Mouse (Mus musculus) forebrain, embryonic 10.5 days (tissue): ENCODE measurements around the gene Rbpj. TPM values are rescaled to one million over a fixed set of nuclear protein-coding genes. Genes with fewer than 3 reads are reported as not detected.

Experiments
- DNase-seq: peaks from one replicate; pipeline ENCODE4 v3.0.0-alpha.2; 2017; ENCODE audit warnings: low spot score; ENCODE audit errors: extremely low spot score
- H3K27ac ChIP-seq: fragments of 300-500 bp; sonication (generic); 2 replicates; pipeline ENCODE4 v1.5.1; 2016; ENCODE audit warnings: mild to moderate bottlenecking
- H3K27me3 ChIP-seq: fragments of 300-500 bp; sonication (generic); 2 replicates; pipeline ENCODE4 v1.6.1; 2016; ENCODE audit warnings: mild to moderate bottlenecking; ENCODE audit not compliant: poor library complexity, severe bottlenecking
- H3K36me3 ChIP-seq: fragments of 300-500 bp; sonication (generic); replicated peaks from 2 replicates; pipeline ENCODE4 v1.6.1; 2016; ENCODE audit warnings: mild to moderate bottlenecking, moderate library complexity
- H3K4me1 ChIP-seq: fragments of 300-500 bp; sonication (generic); 2 replicates; pipeline ENCODE4 v1.6.1; 2016
- H3K4me3 ChIP-seq: fragments of 300-500 bp; sonication (generic); 2 replicates; pipeline ENCODE4 v1.5.1; 2016; ENCODE audit warnings: mild to moderate bottlenecking, moderate library complexity
- H3K9me3 ChIP-seq: fragments of 300-500 bp; sonication (generic); 2 replicates; pipeline ENCODE4 v1.6.1; 2016; ENCODE audit warnings: mild to moderate bottlenecking, moderate library complexity
- WGBS: fragments of 180-500 bp; shearing (Covaris S2); methylation state at CpG from one replicate; pipeline ENCODE4 v1.1.7; 2016; 5-methylcytosine and 5-hydroxymethylcytosine counted together
- polyA plus RNA-seq: library from polyadenylated mRNA; unstranded; fragments of >200 nt; fragmentation: Nextera tagmentation; extraction: Ambion mirVana; gene quantifications from 2 replicates; pipeline ENCODE4 v1.2.1, GENCODE M21; 2016

Rbpj gene
- polyA plus RNA-seq, 1 experiment from 2014 or later, result 44.0 TPM

DNA sequence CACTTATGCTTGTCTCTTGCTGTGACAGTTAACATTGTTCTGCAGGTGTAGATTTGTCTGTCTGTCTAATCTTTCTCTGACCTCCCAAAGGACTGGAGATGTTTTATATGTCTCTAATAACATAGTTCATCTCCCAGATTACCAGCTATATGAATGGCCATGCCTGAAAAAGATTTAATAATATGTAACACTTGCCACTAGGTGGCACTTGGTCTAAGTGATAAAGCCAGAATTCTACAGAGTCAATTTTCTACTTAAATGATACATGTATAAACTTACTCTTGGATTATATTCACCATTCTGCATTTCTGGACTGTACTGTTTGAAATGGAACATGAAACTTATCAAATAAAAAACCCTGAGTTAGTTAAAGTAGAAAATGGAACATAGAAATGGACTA is 132.6 kb downstream of the Rbpj start:
- Histone ChIP-seq H3K27ac (no peak overlapping the region), H3K36me3 (no peaks in the 10 kb centered on the region), H3K27me3 (no peaks in the 10 kb centered on the region), H3K4me1 (peaks cover 8% of the 10 kb centered on the region), H3K4me3 (no peak overlapping the region), H3K9me3 (no peaks in the 10 kb centered on the region)
- no peak for DNase-seq

DNA sequence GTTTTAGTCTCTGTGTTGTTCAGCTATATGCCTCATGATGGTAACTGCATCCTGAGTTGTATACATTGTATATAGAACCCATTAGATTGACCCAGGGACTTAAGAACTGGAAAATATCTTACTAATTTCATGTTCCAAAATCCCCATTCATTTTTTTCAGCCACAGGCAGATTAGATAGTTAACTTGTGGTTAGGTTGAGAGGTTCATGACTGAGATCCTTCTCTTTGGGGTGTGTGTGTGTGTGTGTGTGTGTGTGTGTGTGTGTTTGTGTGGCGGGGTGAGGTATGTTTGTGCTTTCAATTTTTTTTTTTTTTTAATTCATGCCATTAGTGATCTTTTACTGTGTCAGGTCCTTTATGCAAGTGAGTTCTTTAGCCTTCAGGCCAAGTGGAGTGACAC is 133.2 kb downstream of the Rbpj start:
- no peak for DNase-seq
- WGBS, result 89% methylated on average over 1 of the region's 1 CpGs
- no peaks in the 10 kb centered on the region for H3K9me3 ChIP-seq
- H3K36me3 ChIP-seq, result no peaks in the 10 kb centered on the region
- H3K27me3 ChIP-seq, result no peaks in the 10 kb centered on the region
- H3K4me1 ChIP-seq, result peaks cover 4% of the 10 kb centered on the region
- H3K27ac ChIP-seq, result no peak overlapping the region
- no peak overlapping the region for H3K4me3 ChIP-seq

DNA sequence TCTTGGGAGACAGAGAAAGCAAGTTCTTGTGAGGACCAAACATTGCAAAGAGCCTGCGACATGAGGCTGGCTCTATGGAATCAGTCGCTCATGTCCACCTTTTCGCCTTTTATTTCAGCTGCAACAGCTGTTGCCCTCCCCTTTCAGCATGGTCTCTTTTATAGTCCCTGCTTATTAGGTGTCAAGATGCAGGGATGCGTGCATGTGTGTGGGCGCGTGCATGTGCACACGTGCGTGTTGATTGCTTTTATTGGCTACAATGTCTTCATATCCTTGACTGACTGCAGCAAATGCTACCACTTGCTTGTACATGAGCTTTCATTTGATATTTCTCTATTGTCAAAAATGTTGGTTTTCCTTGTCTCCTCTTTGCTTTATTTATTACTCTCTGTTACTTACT is 136.2 kb downstream of the Rbpj start:
- H3K36me3 ChIP-seq, result peaks cover 6% of the 10 kb centered on the region; the same call in 1 of the 2 replicates
- H3K9me3 ChIP-seq, result no peaks in the 10 kb centered on the region
- H3K4me3 ChIP-seq, result no peak overlapping the region
- H3K4me1 ChIP-seq, result peaks cover 5% of the 10 kb centered on the region
- H3K27me3 ChIP-seq, result no peaks in the 10 kb centered on the region
- 94% methylated on average over 8 of the region's 8 CpGs for WGBS
- no peak for DNase-seq
- H3K27ac ChIP-seq, result no peak overlapping the region

DNA sequence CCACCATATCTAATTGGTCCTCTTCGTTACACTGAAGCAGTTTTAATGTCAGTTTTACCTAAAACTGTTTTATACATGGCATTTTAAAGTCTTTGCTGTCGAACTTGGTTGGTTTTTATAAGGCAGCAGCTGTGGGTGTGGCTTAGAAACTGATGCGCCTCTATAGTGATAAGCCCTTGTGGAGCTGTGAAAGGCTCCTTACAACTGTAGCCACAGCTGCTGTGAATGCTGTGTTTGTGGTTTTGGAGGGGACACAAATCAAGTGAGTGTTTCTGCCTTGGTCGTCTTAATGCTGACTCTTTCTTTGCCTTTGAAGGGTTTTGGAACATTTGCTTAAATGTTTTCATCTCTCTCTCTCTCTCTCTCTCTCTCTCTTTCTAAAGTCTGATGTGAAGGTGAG is 139.5 kb downstream of the Rbpj start:
- H3K27ac ChIP-seq, result no peak overlapping the region
- H3K27me3 ChIP-seq, result no peaks in the 10 kb centered on the region
- peaks cover 10% of the 10 kb centered on the region for H3K4me1 ChIP-seq
- H3K4me3 ChIP-seq, result no peak overlapping the region
- peaks cover 6% of the 10 kb centered on the region; the same call in 1 of the 2 replicates for H3K36me3 ChIP-seq
- H3K9me3 ChIP-seq, result no peaks in the 10 kb centered on the region
- no peak for DNase-seq
- WGBS, result 92% methylated on average over 4 of the region's 4 CpGs

- Histone ChIP-seq H3K27ac (no peak overlapping the region), H3K27me3 (no peaks in the 10 kb centered on the region), H3K9me3 (no peaks in the 10 kb centered on the region), H3K4me3 (no peak overlapping the region), H3K4me1 (peaks cover 10% of the 10 kb centered on the region), H3K36me3 (peaks cover 6% of the 10 kb centered on the region; the same call in 1 of the 2 replicates)
- DNase-seq, result no peak
- WGBS, result 76% methylated on average over 9 of the region's 9 CpGs
These were observed 141.5 kb downstream of the Rbpj start for GRCm38 (mm10) chr5:53607230-53607996.

DNA sequence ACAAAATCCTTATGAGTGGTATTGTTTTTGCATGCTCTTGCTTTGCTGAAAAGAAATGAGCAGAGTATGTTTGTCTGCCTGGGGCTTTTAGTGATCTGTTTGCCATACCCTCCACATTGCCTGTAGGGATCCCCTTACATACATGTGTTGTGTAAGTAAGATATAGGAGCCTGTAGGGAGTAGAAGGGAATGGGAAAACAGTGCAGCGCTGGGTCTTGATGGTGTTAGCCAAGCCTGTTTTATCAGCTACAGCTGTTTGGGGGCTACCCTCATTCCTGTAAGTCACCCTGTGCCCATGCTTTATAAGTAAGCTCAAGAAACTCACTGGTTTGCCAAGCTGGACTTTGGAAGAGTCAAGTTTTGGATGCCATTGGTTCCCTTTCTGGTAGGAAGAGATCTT is 152.9 kb downstream of the Rbpj start:
- no peak overlapping the region for H3K27ac ChIP-seq
- WGBS, result 87% methylated on average over 1 of the region's 1 CpGs
- no peaks in the 10 kb centered on the region for H3K27me3 ChIP-seq
- DNase-seq, result no peak
- peaks cover 18% of the 10 kb centered on the region for H3K9me3 ChIP-seq
- no peak overlapping the region for H3K4me3 ChIP-seq
- peaks cover 35% of the 10 kb centered on the region for H3K36me3 ChIP-seq
- no peaks in the 10 kb centered on the region for H3K4me1 ChIP-seq

DNA sequence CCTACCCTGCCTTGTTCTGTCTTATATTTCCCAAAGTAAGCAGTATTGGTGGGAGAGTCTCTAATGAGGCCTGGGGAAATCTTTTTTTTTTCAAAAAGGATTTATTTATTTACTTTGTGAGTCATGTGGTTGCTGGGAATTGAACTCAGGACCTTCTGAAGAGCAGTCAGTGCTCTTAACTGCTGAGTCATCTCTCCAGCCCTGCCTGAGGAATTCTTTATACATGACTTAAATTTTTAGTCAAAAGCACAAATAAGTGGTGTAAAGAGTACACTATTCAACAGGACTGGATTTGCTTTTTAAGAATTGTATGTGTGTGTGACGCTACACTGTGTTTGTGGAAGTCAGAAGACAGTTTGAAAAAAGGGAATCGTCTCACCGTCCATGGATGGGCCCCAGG is 166.1 kb downstream of the Rbpj start:
- no peak overlapping the region for H3K27ac ChIP-seq
- no peaks in the 10 kb centered on the region for H3K4me1 ChIP-seq
- peaks cover 29% of the 10 kb centered on the region for H3K36me3 ChIP-seq
- H3K27me3 ChIP-seq, result no peaks in the 10 kb centered on the region
- no peak for DNase-seq
- no peak overlapping the region for H3K4me3 ChIP-seq
- WGBS, result 95% methylated on average over 3 of the region's 3 CpGs
- H3K9me3 ChIP-seq, result no peaks in the 10 kb centered on the region

- Histone ChIP-seq H3K9me3 (no peaks in the 10 kb centered on the region), H3K36me3 (peaks cover 4% of the 10 kb centered on the region; the same call in 1 of the 2 replicates), H3K27ac (no peak overlapping the region), H3K27me3 (no peaks in the 10 kb centered on the region), H3K4me1 (no peaks in the 10 kb centered on the region), H3K4me3 (no peak overlapping the region)
- DNase-seq, result no peak
- 94% methylated on average over 3 of the region's 3 CpGs for WGBS
These were observed 170.8 kb downstream of the Rbpj start for GRCm38 (mm10) chr5:53636795-53637194.

- Histone ChIP-seq H3K36me3 (peaks cover 8% of the 10 kb centered on the region), H3K27ac (no peak overlapping the region), H3K27me3 (no peaks in the 10 kb centered on the region), H3K4me1 (no peaks in the 10 kb centered on the region), H3K4me3 (no peak overlapping the region), H3K9me3 (no peaks in the 10 kb centered on the region)
- 93% methylated on average over 3 of the region's 3 CpGs for WGBS
- DNase-seq, result no peak
These were observed 171.3 kb downstream of the Rbpj start for GRCm38 (mm10) chr5:53637206-53637605.

- no peaks in the 10 kb centered on the region for H3K4me1 ChIP-seq
- H3K9me3 ChIP-seq, result no peaks in the 10 kb centered on the region
- DNase-seq, result no peak
- no peaks in the 10 kb centered on the region for H3K27me3 ChIP-seq
- no peak overlapping the region for H3K4me3 ChIP-seq
- peaks cover 22% of the 10 kb centered on the region for H3K36me3 ChIP-seq
- no peak overlapping the region for H3K27ac ChIP-seq
- WGBS, result 83% methylated on average over 3 of the region's 3 CpGs
These were observed 172.7 kb downstream of the Rbpj start for GRCm38 (mm10) chr5:53638647-53639046.

GRCm38 (mm10) chr5:53646669-53647068 is 180.7 kb downstream of the Rbpj start:
- WGBS, result 94% methylated on average over 5 of the region's 9 CpGs
- no peak for DNase-seq
- no peaks in the 10 kb centered on the region for H3K27me3 ChIP-seq
- peaks cover 89% of the 10 kb centered on the region for H3K36me3 ChIP-seq
- H3K4me1 ChIP-seq, result no peaks in the 10 kb centered on the region
- no peak overlapping the region for H3K27ac ChIP-seq
- H3K9me3 ChIP-seq, result no peaks in the 10 kb centered on the region
- no peak overlapping the region for H3K4me3 ChIP-seq

DNA sequence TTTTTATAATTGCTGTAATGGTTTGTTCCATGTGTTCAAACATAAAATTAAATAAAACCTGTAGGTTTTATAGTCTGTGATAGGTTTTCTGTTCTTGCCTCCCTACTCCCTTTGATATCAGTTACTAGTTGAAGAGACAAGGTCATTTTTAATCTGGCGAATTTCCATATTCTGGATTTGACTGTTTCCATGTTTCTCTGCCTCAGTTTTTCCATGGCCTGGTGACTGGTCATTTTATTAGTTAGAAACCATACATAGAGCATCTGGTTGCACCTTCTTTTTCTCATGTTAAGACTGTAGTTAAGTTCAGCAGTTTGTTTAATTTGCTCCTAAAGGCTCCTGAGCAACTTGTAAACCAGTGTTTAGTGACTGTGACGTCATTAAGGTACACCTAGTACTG is 181.4 kb downstream of the Rbpj start:
- no peak for DNase-seq
- H3K27me3 ChIP-seq, result no peaks in the 10 kb centered on the region
- no peak overlapping the region for H3K27ac ChIP-seq
- no peak overlapping the region for H3K4me3 ChIP-seq
- H3K36me3 ChIP-seq, result peaks cover 91% of the 10 kb centered on the region
- no peaks in the 10 kb centered on the region for H3K4me1 ChIP-seq
- 93% methylated on average over 2 of the region's 2 CpGs for WGBS
- no peaks in the 10 kb centered on the region for H3K9me3 ChIP-seq

DNA sequence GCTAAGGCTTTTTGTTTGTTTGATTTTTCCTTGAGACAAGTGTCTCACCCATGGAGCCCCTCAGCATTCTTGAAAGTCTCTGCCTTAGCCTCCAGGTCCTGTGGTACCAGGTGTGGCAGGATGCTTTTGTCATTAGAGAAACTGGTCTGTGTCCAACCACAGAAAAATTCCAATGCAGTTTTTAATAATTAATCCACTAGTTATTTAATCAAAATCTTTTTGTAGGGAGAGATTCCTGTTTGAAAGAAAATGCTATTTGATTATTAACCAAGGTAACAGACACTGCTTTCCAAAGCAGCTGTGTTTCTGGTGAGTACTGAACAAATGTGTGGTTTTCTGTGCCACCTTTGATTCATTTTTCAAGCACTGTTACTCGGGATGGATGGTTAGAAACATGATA is 190.6 kb downstream of the Rbpj start:
- H3K4me3 ChIP-seq, result no peak overlapping the region
- no peak for DNase-seq
- H3K4me1 ChIP-seq, result no peaks in the 10 kb centered on the region
- H3K9me3 ChIP-seq, result no peaks in the 10 kb centered on the region
- WGBS, result 35% methylated on average over 1 of the region's 1 CpGs
- peaks cover 32% of the 10 kb centered on the region for H3K36me3 ChIP-seq
- H3K27me3 ChIP-seq, result no peaks in the 10 kb centered on the region
- H3K27ac ChIP-seq, result no peak overlapping the region

- Histone ChIP-seq H3K4me1 (no peaks in the 10 kb centered on the region), H3K9me3 (no peaks in the 10 kb centered on the region), H3K36me3 (peaks cover 18% of the 10 kb centered on the region), H3K27me3 (no peaks in the 10 kb centered on the region), H3K27ac (no peak overlapping the region), H3K4me3 (no peak overlapping the region)
- WGBS, result 86% methylated on average over 6 of the region's 6 CpGs
- no peak for DNase-seq
These were observed 192.0 kb downstream of the Rbpj start for GRCm38 (mm10) chr5:53657925-53658324.
